ENCODE assay signal across 8 mouse cellular contexts in the genomic region with DNA sequence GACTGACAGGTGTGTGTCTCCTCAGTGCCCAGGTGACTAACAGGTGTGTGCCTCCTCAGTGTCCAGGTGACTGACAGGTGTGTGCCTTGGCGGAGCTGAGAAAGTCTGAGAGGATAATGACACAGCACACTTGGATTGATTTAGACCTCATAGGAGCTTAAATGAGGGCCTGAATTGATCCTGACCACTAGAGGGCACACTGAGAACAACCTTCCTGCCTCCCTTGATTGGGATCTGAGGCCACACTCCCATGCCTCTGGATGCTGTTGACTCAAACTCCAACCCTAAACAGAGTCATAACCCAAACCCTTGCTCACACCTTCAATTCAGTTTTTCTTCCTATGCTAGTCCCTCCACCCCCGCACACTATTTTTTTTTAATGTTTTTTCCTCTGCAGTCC. TPM values are rescaled to one million over a fixed set of nuclear protein-coding genes. Genes with fewer than 3 reads are reported as not detected.
DNase-seq lines count a peak whose midpoint lies in the region; ATAC-seq and TF ChIP-seq lines count a peak whose summit lies in the region.
"Had no signal": no experiment of that assay in that cellular context is flagged by ENCODE, and none has a peak within 500 bp of the region (broad histone marks: within the 10 kb centered on the region; RNA-seq: fewer than 3 reads in every experiment).

No protein-coding gene starts in this region.

- intact Hi-C loops in heart, postnatal 36 days (cut with DNase I), result loop anchor here (5.0 kb wide), 1 partner anchor 137 kb away; no protein-coding TSS in a partner anchor

- peak; percentile 84 for TF ChIP-seq RAD21 in CH12.LX (IDR thresholded peaks at IDR 0.05; ENCODE audit: low read depth, low read length)

- no peak overlapping the region for H3K27ac ChIP-seq in kidney, adult 2 months (ENCODE audit: insufficient read depth, low read depth, low read length)
- no peak overlapping the region for H3K27ac ChIP-seq in kidney, embryonic 16.5 days (ENCODE audit: low read length)
- no peak overlapping the region for H3K27ac ChIP-seq in CH12.LX (ENCODE audit: insufficient read depth, low read depth)
- H3K27ac ChIP-seq: lung, embryonic 15.5 days had no signal

- peaks cover 6% of the 10 kb centered on the region; the same call in 1 of the 2 replicates for H3K9me3 ChIP-seq in kidney, embryonic 16.5 days (ENCODE audit: low read length)
- peaks cover 5% of the 10 kb centered on the region for H3K9me3 ChIP-seq in CH12.LX (replicated peaks; ENCODE audit: low read length)
- H3K9me3 ChIP-seq: lung, embryonic 15.5 days had no signal

- CTCF ChIA-PET in Patski (lab: Charles Lee), result interaction anchor here (0.6 to 4.5 kb wide), 9 partner anchors 10 to 71 kb away, joined by 3 to 78 read pairs (median 10); a partner anchor contains a TSS

- H3K4me1 ChIP-seq in kidney, adult 2 months (ENCODE audit: control insufficient read depth, insufficient read depth, low read length), result no peaks in the 10 kb centered on the region; the same call in 1 of the 2 replicates
- no peaks in the 10 kb centered on the region for H3K4me1 ChIP-seq in kidney, embryonic 16.5 days (ENCODE audit: insufficient read depth, low read length)
- H3K4me1 ChIP-seq in CH12.LX (ENCODE audit: control insufficient read depth in 1 of 2, insufficient read depth in 2 of 2), result peaks cover 13 to 26% of the 10 kb centered on the region in 2 experiments
- H3K4me1 ChIP-seq: lung, embryonic 15.5 days had no signal

- in situ Hi-C loops in CH12.LX (cut with MboI; ENCODE audit: low pct_ligation_motif_present, low pct_unique_long_range_greater_than_20kb, low sequenced_read_pairs), result loop anchor here (5.0 kb wide), 2 partner anchors 42 to 72 kb away; no protein-coding TSS in a partner anchor
- in situ Hi-C loops in Patski (cut with MboI; ENCODE audit: low pct_unique_long_range_greater_than_20kb), result loop anchor here (5.0 kb wide), 2 partner anchors 42 to 72 kb away; no protein-coding TSS in a partner anchor

- H3K79me2 ChIP-seq in CH12.LX (replicated peaks; ENCODE audit: control insufficient read depth, extremely low read depth, insufficient read depth, poor library complexity, severe bottlenecking), result no peaks in the 10 kb centered on the region

- TF ChIP-seq POLR2A in kidney, adult 2 months (IDR thresholded peaks at IDR 0.05; ENCODE audit: low read depth, low read length), result no peak
- no peak for TF ChIP-seq POLR2A in CH12.LX (IDR thresholded peaks at IDR 0.05; ENCODE audit: low read depth, low read length)

- no peak overlapping the region for H3K4me2 ChIP-seq in kidney, embryonic 16.5 days (replicated peaks; ENCODE audit: low read depth, low read length)
- no peak overlapping the region for H3K4me2 ChIP-seq in CH12.LX (ENCODE audit: insufficient read depth, low read depth, poor library complexity, severe bottlenecking)
- H3K4me2 ChIP-seq: lung, embryonic 15.5 days had no signal

- no peak overlapping the region for H3K9ac ChIP-seq in kidney, embryonic 16.5 days (replicated peaks; ENCODE audit: low read length)
- no peak overlapping the region for H3K9ac ChIP-seq in CH12.LX (ENCODE audit: insufficient read depth, low read depth)
- H3K9ac ChIP-seq: lung, embryonic 15.5 days had no signal

- TF ChIP-seq EP300 in CH12.LX (IDR thresholded peaks at IDR 0.05; ENCODE audit: low read length), result no peak

- peak; percentile 87 for TF ChIP-seq CTCF in kidney, adult 2 months (conservative IDR thresholded peaks at IDR 0.05; ENCODE audit: insufficient read depth, insufficient read length, low read depth, low read length)
- TF ChIP-seq CTCF in CH12.LX (conservative IDR thresholded peaks at IDR 0.05 in 1 of 2, IDR thresholded peaks at IDR 0.05 in 1 of 2; ENCODE audit: low read depth in 2 of 2, low read length in 2 of 2) (peak; percentile 83 to 95), Patski (IDR thresholded peaks at IDR 0.05) (peak; percentile 86)

- POLR2A ChIA-PET in Patski (lab: Charles Lee), result no interaction called here

- no peaks in the 10 kb centered on the region for H3K27me3 ChIP-seq in kidney, adult 2 months (replicated peaks; ENCODE audit: control insufficient read depth, insufficient read depth, low read length)
- peaks cover 16% of the 10 kb centered on the region for H3K27me3 ChIP-seq in kidney, embryonic 16.5 days (ENCODE audit: insufficient read depth, low read length)
- H3K27me3 ChIP-seq in CH12.LX (replicated peaks) (no peaks in the 10 kb centered on the region), Patski (no peaks in the 10 kb centered on the region)

- peak; percentile 81 for DNase-seq in kidney, adult 2 months
- DNase-seq in CH12.LX (ENCODE audit: extremely low read depth) (peak; percentile 68), Patski (ENCODE audit: low read depth, low spot score) (no peak)
- peak; percentile 55 to 61 for DNase-seq in heart, postnatal 36 days
- DNase-seq in ovary, postnatal 36 days (ENCODE audit: low spot score), result no peak

- 32% methylated on average over 2 of the region's 2 CpGs for WGBS in kidney, adult 2 months
- 19% methylated on average over 2 of the region's 2 CpGs for WGBS in kidney, embryonic 16.5 days

- dilution Hi-C loops in CH12.LX (cut with MboI; ENCODE audit: extremely low pct_ligation_motif_present, extremely low pct_unique_long_range_greater_than_20kb, low sequenced_read_pairs), result no loop called here

- ATAC-seq in kidney, embryonic 16.5 days (ENCODE audit: low FRiP score, low TSS enrichment), result no peak
- ATAC-seq in Patski, result peak; percentile 54
- peak; percentile 71 for ATAC-seq in megakaryocyte-erythroid progenitor cell, adult 5-6 weeks (replicated peaks; ENCODE audit: low FRiP score, low TSS enrichment, poor library complexity, severe bottlenecking)

- H3K4me3 ChIP-seq in kidney, adult 2 months (ENCODE audit: insufficient read depth, low read depth, low read length), result no peak overlapping the region
- H3K4me3 ChIP-seq in kidney, embryonic 16.5 days (ENCODE audit: low read length), result no peak overlapping the region
- H3K4me3 ChIP-seq in CH12.LX (replicated peaks in 1 of 3; ENCODE audit: low read depth in 2 of 3, low read length in 2 of 3, poor library complexity in 1 of 3), result no peak overlapping the region
- H3K4me3 ChIP-seq: lung, embryonic 15.5 days had no signal

- no peaks in the 10 kb centered on the region for H3K36me3 ChIP-seq in kidney, adult 2 months (ENCODE audit: control insufficient read depth, insufficient read depth, low read length)
- no peaks in the 10 kb centered on the region for H3K36me3 ChIP-seq in kidney, embryonic 16.5 days (ENCODE audit: insufficient read depth, low read length)
- peaks cover 0 to 4% of the 10 kb centered on the region in 2 experiments for H3K36me3 ChIP-seq in CH12.LX (replicated peaks in 1 of 2; ENCODE audit: control insufficient read depth in 1 of 2, insufficient read depth in 1 of 2, low read length in 1 of 2)
- H3K36me3 ChIP-seq: lung, embryonic 15.5 days had no signal

RNA-seq across cellular contexts. Expression of a gene that starts 4.2 kb away (rescaled TPM):
- 24.4 and 32.6 TPM in 2 replicates for polyA plus RNA-seq in kidney, adult 2 months (2012; rRNA removed)
- polyA plus RNA-seq in kidney, embryonic 16.5 days (2015; fragmentation: Nextera tagmentation; extraction: Ambion mirVana), result 9.4 and 12.2 TPM in 2 replicates
- total RNA-seq in CH12.LX (2012; rRNA removed) (30.8 and 38.9 TPM in 2 replicates), CH12.LX (2014; rRNA removed) (6.4 and 7.2 TPM in 2 replicates)
- polyA plus RNA-seq in CH12.LX (2012; ENCODE audit: insufficient read length, low read depth) (12.7 and 13.4 TPM in 2 replicates), Patski (2021) (0.15 TPM)
- under 1 TPM; 0.75 to 0.81 TPM for total RNA-seq in heart, postnatal 36 days (2021)
- total RNA-seq in megakaryocyte-erythroid progenitor cell, adult 5-6 weeks (2014; fragmentation: Nextera tagmentation), result not detected in 2 replicates
- total RNA-seq in megakaryocyte-erythroid progenitor cell, adult 5-6 weeks (2017), result not detected in 2 replicates

RNA-seq across cellular contexts. Expression of a gene that starts 21.8 kb away (rescaled TPM):
- polyA plus RNA-seq in kidney, adult 2 months (2012; rRNA removed), result 10.3 and 14.4 TPM in 2 replicates
- 3.3 and 3.9 TPM in 2 replicates for polyA plus RNA-seq in kidney, embryonic 16.5 days (2015; fragmentation: Nextera tagmentation; extraction: Ambion mirVana)
- total RNA-seq in CH12.LX (2012; rRNA removed) (15.8 and 18.8 TPM in 2 replicates), CH12.LX (2014; rRNA removed) (3.2 and 3.8 TPM in 2 replicates)
- polyA plus RNA-seq in CH12.LX (2012; ENCODE audit: insufficient read length, low read depth) (17.9 and 25.2 TPM in 2 replicates), Patski (2021) (70.5 TPM)
- total RNA-seq in heart, postnatal 36 days (2021), result 1 to 10 TPM; 3.5 TPM
- total RNA-seq in megakaryocyte-erythroid progenitor cell, adult 5-6 weeks (2014; fragmentation: Nextera tagmentation), result 3.3 TPM in 1 of 2 replicates, not detected in the other
- total RNA-seq in megakaryocyte-erythroid progenitor cell, adult 5-6 weeks (2017), result 0.34 TPM in 1 of 2 replicates, not detected in the other

RNA-seq across cellular contexts. Expression of a gene that starts 29.9 kb away (rescaled TPM):
- polyA plus RNA-seq in kidney, adult 2 months (2012; rRNA removed), result 237 and 272 TPM in 2 replicates
- 280 and 309 TPM in 2 replicates for polyA plus RNA-seq in kidney, embryonic 16.5 days (2015; fragmentation: Nextera tagmentation; extraction: Ambion mirVana)
- total RNA-seq in CH12.LX (2012; rRNA removed) (8.2 and 10.9 TPM in 2 replicates), CH12.LX (2014; rRNA removed) (2.4 and 3.0 TPM in 2 replicates)
- polyA plus RNA-seq in CH12.LX (2012; ENCODE audit: insufficient read length, low read depth) (4.8 and 5.3 TPM in 2 replicates), Patski (2021) (70.3 TPM)
- 100 to 1,000 TPM; 210 to 232 TPM for total RNA-seq in heart, postnatal 36 days (2021)
- 5.3 TPM in 1 of 2 replicates, not detected in the other for total RNA-seq in megakaryocyte-erythroid progenitor cell, adult 5-6 weeks (2014; fragmentation: Nextera tagmentation)
- total RNA-seq in megakaryocyte-erythroid progenitor cell, adult 5-6 weeks (2017), result 0.08 TPM in 1 of 2 replicates, not detected in the other

RNA-seq across cellular contexts. Expression of a gene that starts 50.5 kb away (rescaled TPM):
- 44.5 and 47.7 TPM in 2 replicates for polyA plus RNA-seq in kidney, adult 2 months (2012; rRNA removed)
- 150 and 157 TPM in 2 replicates for polyA plus RNA-seq in kidney, embryonic 16.5 days (2015; fragmentation: Nextera tagmentation; extraction: Ambion mirVana)
- total RNA-seq in CH12.LX (2012; rRNA removed) (9.1 and 14.1 TPM in 2 replicates), CH12.LX (2014; rRNA removed) (3.0 and 3.4 TPM in 2 replicates)
- polyA plus RNA-seq in CH12.LX (2012; ENCODE audit: insufficient read length, low read depth) (6.3 and 6.5 TPM in 2 replicates), Patski (2021) (168 TPM)
- total RNA-seq in heart, postnatal 36 days (2021), result 10 to 100 TPM; 33.2 to 41.7 TPM
- total RNA-seq in megakaryocyte-erythroid progenitor cell, adult 5-6 weeks (2014; fragmentation: Nextera tagmentation), result 2.2 and 6.0 TPM in 2 replicates
- total RNA-seq in megakaryocyte-erythroid progenitor cell, adult 5-6 weeks (2017), result 3.9 and 12.3 TPM in 2 replicates

RNA-seq across cellular contexts. Expression of a gene that starts 51.0 kb away (rescaled TPM):
- polyA plus RNA-seq in kidney, adult 2 months (2012; rRNA removed), result 0.12 TPM in 1 of 2 replicates, not detected in the other
- not detected in 2 replicates for polyA plus RNA-seq in kidney, embryonic 16.5 days (2015; fragmentation: Nextera tagmentation; extraction: Ambion mirVana)
- total RNA-seq in CH12.LX (2012; rRNA removed) (0.59 TPM in 1 of 2 replicates, not detected in the other), CH12.LX (2014; rRNA removed) (not detected in 2 replicates)
- polyA plus RNA-seq in CH12.LX (2012; ENCODE audit: insufficient read length, low read depth) (4.1 and 4.3 TPM in 2 replicates), Patski (2021) (0.10 TPM)
- total RNA-seq in heart, postnatal 36 days (2021), result not detected
- not detected in 2 replicates for total RNA-seq in megakaryocyte-erythroid progenitor cell, adult 5-6 weeks (2014; fragmentation: Nextera tagmentation)
- total RNA-seq in megakaryocyte-erythroid progenitor cell, adult 5-6 weeks (2017), result not detected in 2 replicates
- polyA plus RNA-seq: lung, embryonic 15.5 days had no signal

Comparison
In these comparisons a context has a peak if more than half of its experiments do, and no peak if none do; other contexts are left out.
1. DNase-seq: peak in kidney, adult 2 months (single experiment), CH12.LX (single experiment) and heart, postnatal 36 days (2 of 2); none in Patski (single experiment) and ovary, postnatal 36 days (single experiment).
2. RNA of a gene that starts 29.9 kb away (polyA plus RNA-seq): 280 to 309 TPM in kidney, embryonic 16.5 days, 237 to 272 TPM in kidney, adult 2 months and 70.3 TPM in Patski (single experiment); 4.8 to 5.3 TPM in CH12.LX; every median in the first group is over 10 times any median in the second.
3. Peak in every context shown above with its lines, with median percentiles within 50 percentile points of each other: CTCF ChIP-seq.